Mouse (Mus musculus) heart, adult 10 weeks (tissue): ENCODE data around the gene Scgb3a1. TPM values are rescaled to one million over a fixed set of nuclear protein-coding genes. Genes with fewer than 3 reads are reported as not detected.

ENCODE experiments used
- polyA plus RNA-seq: library from polyadenylated mRNA; stranded (reverse); fragments of 350-450 nt; fragmentation: Illumina TruSeq; extraction: RNeasy Lipid Tissue Mini Kit (QIAGEN cat#74804); gene quantifications from one replicate; pipeline ENCODE4 v1.2.3, GENCODE M21; 2014; ENCODE audit warnings: low read depth, low replicate concordance

Scgb3a1 gene
- not detected for polyA plus RNA-seq

DNA sequence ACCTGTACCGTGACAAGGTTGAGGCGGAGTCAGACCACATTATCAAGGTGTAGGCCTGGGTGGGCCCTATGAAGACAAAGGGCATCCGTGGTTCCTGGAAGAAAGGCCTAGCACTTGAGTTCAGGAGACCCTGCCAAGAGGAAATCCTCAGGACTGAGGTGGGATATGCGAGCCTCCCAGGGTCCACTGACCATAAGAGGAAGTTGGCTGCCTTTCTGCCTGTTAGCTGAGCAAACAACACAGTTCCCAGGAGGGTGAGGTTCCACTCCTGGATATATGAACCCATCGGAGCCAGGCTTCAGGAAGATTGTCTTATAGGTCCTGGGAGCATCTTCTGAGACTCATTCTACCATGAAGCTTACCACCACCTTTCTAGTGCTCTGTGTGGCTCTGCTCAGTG is at the start of gene Scgb3a1:
Gene Scgb3a1, plus strand, starts transcription at position 301 of the 400 bp plus-strand sequence.

DNA sequence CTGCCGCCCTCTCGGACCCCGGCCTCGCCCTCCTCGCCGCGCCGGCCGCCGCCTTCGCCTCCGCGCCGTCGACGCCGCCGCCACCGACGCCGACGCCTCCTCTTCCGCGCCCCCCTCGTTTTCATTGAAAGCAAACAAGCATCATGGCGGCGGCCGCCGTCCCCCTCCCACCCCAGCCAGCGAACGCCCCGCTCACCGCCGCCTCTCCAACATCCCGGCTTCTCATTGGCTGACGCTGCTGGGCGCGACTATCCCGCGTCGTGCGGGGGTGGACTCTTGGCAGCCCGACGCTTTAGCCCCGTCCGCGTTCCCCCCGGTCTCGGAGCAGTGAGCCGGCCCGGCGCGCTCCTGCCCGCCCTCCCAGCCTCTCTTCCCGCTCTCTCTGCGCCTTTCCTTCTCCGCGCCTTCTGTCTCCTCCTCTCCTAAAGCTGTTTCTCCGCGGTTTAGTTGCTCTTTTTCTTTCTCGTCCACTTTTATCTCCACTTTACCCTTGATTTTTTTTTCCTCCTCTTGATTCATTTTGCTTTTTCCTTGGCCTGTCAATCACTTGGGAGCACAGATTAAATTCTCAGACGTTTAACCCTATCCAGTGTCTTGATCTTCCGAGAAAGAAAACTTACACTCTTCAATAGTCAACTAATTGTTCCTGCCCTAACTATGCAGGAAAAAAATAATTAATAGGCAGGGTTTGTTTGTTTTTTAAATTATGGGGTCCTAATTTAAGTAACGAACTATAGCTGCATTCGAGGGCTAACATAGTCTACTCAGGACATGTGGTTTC is 49.3 kb downstream of the Scgb3a1 start, which contains the start of gene Cnot6:
Gene Cnot6, minus strand, starts transcription at position 169 of the 781 bp plus-strand sequence.

Other genes with a start within 250 kb of the Scgb3a1 start
- not detected for gene Olfr1389, start 240.5 kb upstream of the Scgb3a1 start, polyA plus RNA-seq
- 0.13 TPM for gene Olfr1388, start 227.0 kb upstream of the Scgb3a1 start, polyA plus RNA-seq
- gene Olfr1387, start 208.3 kb upstream of the Scgb3a1 start, polyA plus RNA-seq = not detected
- gene Olfr1386, start 198.6 kb upstream of the Scgb3a1 start, polyA plus RNA-seq = not detected
- not detected for gene Olfr1385, start 174.5 kb upstream of the Scgb3a1 start, polyA plus RNA-seq
- not detected for gene Olfr1384, start 156.9 kb upstream of the Scgb3a1 start, polyA plus RNA-seq
- not detected for gene Olfr1383, start 144.0 kb upstream of the Scgb3a1 start, polyA plus RNA-seq
- not detected for gene Olfr1382, start 135.4 kb upstream of the Scgb3a1 start, polyA plus RNA-seq
- not detected for gene Olfr1381, start 120.2 kb upstream of the Scgb3a1 start, polyA plus RNA-seq
- not detected for gene Olfr1380, start 106.7 kb upstream of the Scgb3a1 start, polyA plus RNA-seq
- 7.9 TPM for gene Flt4, start 54.3 kb upstream of the Scgb3a1 start, polyA plus RNA-seq
- 16.7 TPM for gene Cnot6, start 49.1 kb downstream of the Scgb3a1 start, polyA plus RNA-seq
- gene Gfpt2, start 130.6 kb downstream of the Scgb3a1 start, polyA plus RNA-seq = 12.5 TPM
- gene Mapk9, start 183.1 kb downstream of the Scgb3a1 start, polyA plus RNA-seq = 34.5 TPM
- 0.52 TPM for gene Rasgef1c, start 238.2 kb downstream of the Scgb3a1 start, polyA plus RNA-seq